Mouse (Mus musculus): ENCODE measurements at regions not wholly inside any gene's neighbourhood (a gene's known extent, or its start where the extent isn't known, plus 50 kb on each side); places are given as distances from the start of the nearest gene placed in this dataset.

DNA sequence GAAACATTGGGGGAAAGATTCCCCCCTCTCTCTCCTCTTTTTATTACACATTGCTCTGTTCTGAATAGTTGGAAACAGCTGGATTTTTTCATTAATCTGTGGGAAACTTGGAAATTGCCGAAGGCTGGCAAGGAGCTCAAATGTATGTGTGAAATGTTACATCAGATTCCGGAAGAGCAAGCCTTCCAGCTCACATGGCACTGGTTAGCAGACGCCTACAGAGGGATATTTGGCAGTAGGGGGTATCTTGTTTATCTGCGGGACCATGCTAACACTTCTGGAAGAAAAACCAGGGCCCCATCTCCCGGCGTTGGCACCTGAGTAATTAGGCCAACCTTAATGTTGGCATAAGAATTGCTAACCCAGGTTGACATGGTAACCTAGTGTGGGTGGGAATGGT, 183.0 kb downstream of the Enc1 start:
- Histone ChIP-seq H3K36me3 (ENCODE audit: control insufficient read depth, insufficient read depth, low read length) (no peaks in the 10 kb centered on the region), H3K4me3 (ENCODE audit: low read depth, low read length) (no peak overlapping the region), H3K9ac (replicated peaks; ENCODE audit: low read depth, low read length) (no peak overlapping the region), H3K4me1 (ENCODE audit: control insufficient read depth, insufficient read depth, low read length) (peaks cover 8% of the 10 kb centered on the region; the same call in 1 of the 2 replicates), H3K27ac (ENCODE audit: low read length) (no peak overlapping the region), H3K4me2 (replicated peaks; ENCODE audit: low read depth, low read length) (no peak overlapping the region), H3K27me3 (ENCODE audit: control insufficient read depth, insufficient read depth, low read length) (no peaks in the 10 kb centered on the region), H3K9me3 (ENCODE audit: control insufficient read depth, low read depth, low read length) (no peaks in the 10 kb centered on the region)
- WGBS, result 40% methylated on average over 6 of the region's 6 CpGs
- ATAC-seq (ENCODE audit: insufficient number of reproducible peaks, insufficient read depth, low FRiP score, low read depth), result no peak

DNA sequence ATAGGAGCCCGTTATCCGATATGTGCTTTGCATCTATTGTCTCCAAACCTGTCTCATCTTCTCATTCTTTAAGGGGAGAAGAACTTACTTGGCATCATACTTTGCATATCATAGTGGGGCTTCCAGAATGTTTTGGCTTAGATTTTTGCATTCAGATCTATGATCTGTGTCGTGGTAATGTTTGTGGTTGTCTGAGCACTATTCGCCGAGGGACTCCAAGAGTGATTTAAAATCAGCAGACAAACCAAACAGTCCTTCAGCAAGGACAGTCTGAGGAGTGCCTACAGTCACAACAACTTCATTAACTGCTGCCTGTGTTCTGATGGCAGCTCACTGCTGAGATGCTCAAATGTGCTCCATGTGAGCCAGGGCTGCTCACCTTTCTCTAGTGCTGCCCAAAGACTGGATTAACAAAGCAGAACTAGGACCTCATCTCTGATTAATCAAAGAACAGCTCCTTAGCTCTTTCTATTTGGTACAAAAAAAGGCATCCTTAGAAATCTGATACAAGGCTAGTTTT, 182.5 kb downstream of the Enc1 start:
- WGBS, result 68% methylated on average over 5 of the region's 5 CpGs
- Histone ChIP-seq H3K27ac (ENCODE audit: low read length) (0 out of 2 replicates have a peak overlapping the region, but pooled peaks have one; percentile 7), H3K4me2 (replicated peaks; ENCODE audit: low read depth, low read length) (no peak overlapping the region), H3K36me3 (ENCODE audit: control insufficient read depth, insufficient read depth, low read length) (no peaks in the 10 kb centered on the region), H3K4me3 (ENCODE audit: low read depth, low read length) (no peak overlapping the region), H3K4me1 (ENCODE audit: control insufficient read depth, insufficient read depth, low read length) (peaks cover 8% of the 10 kb centered on the region; the same call in 1 of the 2 replicates), H3K27me3 (ENCODE audit: control insufficient read depth, insufficient read depth, low read length) (no peaks in the 10 kb centered on the region), H3K9me3 (ENCODE audit: control insufficient read depth, low read depth, low read length) (no peaks in the 10 kb centered on the region), H3K9ac (replicated peaks; ENCODE audit: low read depth, low read length) (no peak overlapping the region)
- no peak for ATAC-seq (ENCODE audit: insufficient number of reproducible peaks, insufficient read depth, low FRiP score, low read depth)

- no peaks in the 10 kb centered on the region for H3K36me3 ChIP-seq (ENCODE audit: control insufficient read depth, insufficient read depth, low read length)
- H3K4me2 ChIP-seq (replicated peaks; ENCODE audit: low read depth, low read length), result no peak overlapping the region
- H3K27me3 ChIP-seq (ENCODE audit: control insufficient read depth, insufficient read depth, low read length), result no peaks in the 10 kb centered on the region
- ATAC-seq (ENCODE audit: insufficient number of reproducible peaks, insufficient read depth, low FRiP score, low read depth), result no peak
- 86% methylated on average over 7 of the region's 7 CpGs for WGBS
- no peaks in the 10 kb centered on the region for H3K9me3 ChIP-seq (ENCODE audit: control insufficient read depth, low read depth, low read length)
- no peak overlapping the region for H3K9ac ChIP-seq (replicated peaks; ENCODE audit: low read depth, low read length)
- no peak overlapping the region for H3K4me3 ChIP-seq (ENCODE audit: low read depth, low read length)
- no peak overlapping the region for H3K27ac ChIP-seq (ENCODE audit: low read length)
- H3K4me1 ChIP-seq (ENCODE audit: control insufficient read depth, insufficient read depth, low read length), result peaks cover 8% of the 10 kb centered on the region; the same call in 1 of the 2 replicates
Measured at GRCm38 (mm10) chr13:97422897-97423296, 182.0 kb downstream of the Enc1 start.

DNA sequence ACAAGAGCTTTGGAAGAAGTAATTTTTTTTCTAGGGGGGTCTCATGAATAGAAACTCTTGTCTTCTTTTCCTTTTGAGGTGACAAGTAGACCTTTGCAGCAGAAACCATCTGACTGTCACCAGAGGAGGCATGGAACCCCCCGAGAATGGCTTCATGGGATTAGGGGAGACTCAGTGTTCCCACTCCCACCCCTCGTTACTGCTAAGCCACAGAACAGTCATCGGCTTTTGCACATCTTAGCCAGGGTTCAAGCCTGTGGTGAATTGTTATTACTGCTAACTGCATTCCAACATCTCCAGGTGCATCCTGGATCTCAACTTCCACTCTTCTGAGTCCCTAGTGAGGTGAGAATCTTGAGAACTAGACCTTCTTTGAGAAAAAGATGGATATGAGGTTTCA, 180.9 kb downstream of the Enc1 start:
- Histone ChIP-seq H3K4me1 (ENCODE audit: control insufficient read depth, insufficient read depth, low read length) (peaks cover 8% of the 10 kb centered on the region; the same call in 1 of the 2 replicates), H3K9me3 (ENCODE audit: control insufficient read depth, low read depth, low read length) (no peaks in the 10 kb centered on the region), H3K27me3 (ENCODE audit: control insufficient read depth, insufficient read depth, low read length) (no peaks in the 10 kb centered on the region), H3K36me3 (ENCODE audit: control insufficient read depth, insufficient read depth, low read length) (no peaks in the 10 kb centered on the region), H3K27ac (ENCODE audit: low read length) (no peak overlapping the region), H3K9ac (replicated peaks; ENCODE audit: low read depth, low read length) (no peak overlapping the region), H3K4me2 (replicated peaks; ENCODE audit: low read depth, low read length) (no peak overlapping the region), H3K4me3 (ENCODE audit: low read depth, low read length) (no peak overlapping the region)
- no peak for ATAC-seq (ENCODE audit: insufficient number of reproducible peaks, insufficient read depth, low FRiP score, low read depth)
- 82% methylated on average over 3 of the region's 3 CpGs for WGBS

- WGBS, result 74% methylated on average over 3 of the region's 3 CpGs
- Histone ChIP-seq H3K4me2 (replicated peaks; ENCODE audit: low read depth, low read length) (no peak overlapping the region), H3K9ac (replicated peaks; ENCODE audit: low read depth, low read length) (no peak overlapping the region), H3K9me3 (ENCODE audit: control insufficient read depth, low read depth, low read length) (no peaks in the 10 kb centered on the region), H3K27ac (ENCODE audit: low read length) (no peak overlapping the region), H3K4me1 (ENCODE audit: control insufficient read depth, insufficient read depth, low read length) (peaks cover 8% of the 10 kb centered on the region; the same call in 1 of the 2 replicates), H3K27me3 (ENCODE audit: control insufficient read depth, insufficient read depth, low read length) (no peaks in the 10 kb centered on the region), H3K36me3 (ENCODE audit: control insufficient read depth, insufficient read depth, low read length) (no peaks in the 10 kb centered on the region), H3K4me3 (ENCODE audit: low read depth, low read length) (no peak overlapping the region)
- ATAC-seq (ENCODE audit: insufficient number of reproducible peaks, insufficient read depth, low FRiP score, low read depth), result no peak
Measured at GRCm38 (mm10) chr13:97420773-97421172, 179.9 kb downstream of the Enc1 start.

DNA sequence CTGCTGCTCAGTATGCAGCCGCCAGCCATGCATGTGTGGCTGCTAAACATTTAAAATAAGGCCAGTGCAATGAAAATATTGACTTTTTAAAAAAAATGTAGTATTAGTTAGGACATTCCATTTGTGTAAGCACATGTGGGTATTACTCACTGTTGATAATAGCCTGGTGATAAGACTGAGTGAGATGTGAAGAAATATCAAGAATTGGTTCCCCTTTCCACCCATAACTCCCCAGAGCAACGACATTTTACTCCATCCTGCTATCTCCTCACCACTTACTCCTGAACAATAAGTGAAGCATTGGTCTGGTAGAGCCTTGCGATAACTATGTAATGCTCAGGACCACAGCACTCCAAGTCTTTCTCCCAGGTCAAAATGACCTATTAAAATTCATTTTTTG, 178.2 kb downstream of the Enc1 start:
- H3K4me1 ChIP-seq (ENCODE audit: control insufficient read depth, insufficient read depth, low read length), result peaks cover 6% of the 10 kb centered on the region; the same call in 1 of the 2 replicates
- no peak overlapping the region for H3K4me3 ChIP-seq (ENCODE audit: low read depth, low read length)
- H3K9me3 ChIP-seq (ENCODE audit: control insufficient read depth, low read depth, low read length), result no peaks in the 10 kb centered on the region
- H3K36me3 ChIP-seq (ENCODE audit: control insufficient read depth, insufficient read depth, low read length), result no peaks in the 10 kb centered on the region
- H3K27ac ChIP-seq (ENCODE audit: low read length), result no peak overlapping the region
- no peaks in the 10 kb centered on the region for H3K27me3 ChIP-seq (ENCODE audit: control insufficient read depth, insufficient read depth, low read length)
- no peak for ATAC-seq (ENCODE audit: insufficient number of reproducible peaks, insufficient read depth, low FRiP score, low read depth)
- 70% methylated on average over 3 of the region's 3 CpGs for WGBS
- H3K9ac ChIP-seq (replicated peaks; ENCODE audit: low read depth, low read length), result no peak overlapping the region
- no peak overlapping the region for H3K4me2 ChIP-seq (replicated peaks; ENCODE audit: low read depth, low read length)

DNA sequence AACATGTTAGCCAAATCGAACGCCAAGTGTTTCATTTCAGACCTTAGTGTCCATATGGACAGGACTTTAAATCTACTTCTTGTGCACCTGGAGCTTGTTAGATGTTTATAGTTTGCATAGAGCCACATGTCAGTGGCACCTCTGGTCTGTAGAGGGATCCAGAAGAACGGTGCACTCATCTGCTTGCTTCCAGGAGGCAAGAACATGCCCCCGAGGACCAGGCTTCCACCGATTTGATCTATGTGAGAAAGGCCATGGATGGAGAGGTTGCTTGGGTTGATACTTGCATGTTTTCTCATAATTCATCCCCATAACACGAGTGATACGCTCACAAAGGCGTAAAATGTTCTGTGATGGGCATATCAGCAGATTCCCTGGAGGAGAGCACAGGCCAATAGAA, 177.8 kb downstream of the Enc1 start:
- WGBS, result 71% methylated on average over 8 of the region's 8 CpGs
- no peak for ATAC-seq (ENCODE audit: insufficient number of reproducible peaks, insufficient read depth, low FRiP score, low read depth)
- H3K36me3 ChIP-seq (ENCODE audit: control insufficient read depth, insufficient read depth, low read length), result no peaks in the 10 kb centered on the region

DNA sequence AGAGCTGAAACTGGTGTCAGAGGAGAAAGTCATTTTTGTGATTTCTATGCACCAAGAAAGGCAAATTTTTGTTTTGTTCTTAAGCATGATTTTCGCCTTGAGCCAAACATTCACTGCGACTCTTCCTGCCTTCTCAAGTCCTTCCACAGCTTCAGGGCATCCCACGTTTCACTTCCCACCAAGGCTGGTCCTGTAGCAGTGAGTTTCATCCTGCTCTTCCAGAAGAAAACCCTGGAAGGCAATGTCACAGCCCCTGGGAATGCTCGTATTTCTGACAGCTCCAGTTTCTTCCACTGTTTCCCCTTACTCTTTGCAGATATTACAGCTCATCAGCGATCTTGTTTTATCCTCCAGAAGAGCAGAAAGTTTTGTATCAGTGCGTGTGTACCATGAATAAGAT, 177.2 kb downstream of the Enc1 start:
- no peaks in the 10 kb centered on the region for H3K9me3 ChIP-seq (ENCODE audit: control insufficient read depth, low read depth, low read length)
- H3K4me2 ChIP-seq (replicated peaks; ENCODE audit: low read depth, low read length), result no peak overlapping the region
- no peak overlapping the region for H3K9ac ChIP-seq (replicated peaks; ENCODE audit: low read depth, low read length)
- no peaks in the 10 kb centered on the region for H3K27me3 ChIP-seq (ENCODE audit: control insufficient read depth, insufficient read depth, low read length)
- no peaks in the 10 kb centered on the region for H3K4me1 ChIP-seq (ENCODE audit: control insufficient read depth, insufficient read depth, low read length)
- ATAC-seq (ENCODE audit: insufficient number of reproducible peaks, insufficient read depth, low FRiP score, low read depth), result no peak
- H3K36me3 ChIP-seq (ENCODE audit: control insufficient read depth, insufficient read depth, low read length), result no peaks in the 10 kb centered on the region
- H3K27ac ChIP-seq (ENCODE audit: low read length), result no peak overlapping the region
- H3K4me3 ChIP-seq (ENCODE audit: low read depth, low read length), result no peak overlapping the region
- WGBS, result 74% methylated on average over 6 of the region's 6 CpGs

More for the DNA sequence above, 177.8 kb downstream of the Enc1 start:
- no peak overlapping the region for H3K4me3 ChIP-seq (ENCODE audit: low read depth, low read length)
- no peak overlapping the region for H3K9ac ChIP-seq (replicated peaks; ENCODE audit: low read depth, low read length)
- 0 out of 2 replicates have a peak, but pooled peaks cover 2% of the 10 kb centered on the region for H3K4me1 ChIP-seq (ENCODE audit: control insufficient read depth, insufficient read depth, low read length)
- no peaks in the 10 kb centered on the region for H3K27me3 ChIP-seq (ENCODE audit: control insufficient read depth, insufficient read depth, low read length)
- H3K27ac ChIP-seq (ENCODE audit: low read length), result no peak overlapping the region
- H3K9me3 ChIP-seq (ENCODE audit: control insufficient read depth, low read depth, low read length), result no peaks in the 10 kb centered on the region
- no peak overlapping the region for H3K4me2 ChIP-seq (replicated peaks; ENCODE audit: low read depth, low read length)
